In genomic region chr12:112544946-112545701, GRCm38 (mm10) we compare ENCODE assay signal across 13 mouse cellular contexts. TPM values are rescaled to one million over a fixed set of nuclear protein-coding genes. Genes with fewer than 3 reads are reported as not detected.
DNase-seq lines count a peak whose midpoint lies in the region; ATAC-seq lines count a peak whose summit lies in the region.
"Had no signal": no experiment of that assay in that cellular context is flagged by ENCODE, and none has a peak within 500 bp of the region (broad histone marks: within the 10 kb centered on the region; RNA-seq: fewer than 3 reads in every experiment).

No protein-coding gene starts in this region.

- no peaks in the 10 kb centered on the region for H3K9me3 ChIP-seq in forebrain, embryonic 11.5 days (ENCODE audit: control insufficient read depth, low read length)
- H3K9me3 ChIP-seq in forebrain, embryonic 16.5 days (ENCODE audit: control insufficient read depth, low read length): no peaks in the 10 kb centered on the region
- no peaks in the 10 kb centered on the region for H3K9me3 ChIP-seq in forebrain, embryonic 14.5 days (replicated peaks; ENCODE audit: control insufficient read depth, low read length)
- H3K9me3 ChIP-seq in midbrain, embryonic 15.5 days: no peaks in the 10 kb centered on the region
- H3K9me3 ChIP-seq: liver, embryonic 12.5 days; megakaryocyte, embryonic 14.5 days had no signal

- peaks cover 24% of the 10 kb centered on the region for H3K4me1 ChIP-seq in forebrain, embryonic 11.5 days (replicated peaks; ENCODE audit: control insufficient read depth, insufficient read depth, low read length)
- peaks cover 37% of the 10 kb centered on the region for H3K4me1 ChIP-seq in forebrain, embryonic 16.5 days (replicated peaks; ENCODE audit: control insufficient read depth, insufficient read depth, low read length)
- peaks cover 36% of the 10 kb centered on the region for H3K4me1 ChIP-seq in forebrain, embryonic 14.5 days (ENCODE audit: control insufficient read depth, insufficient read depth, low read length)
- H3K4me1 ChIP-seq in midbrain, embryonic 15.5 days: peaks cover 39% of the 10 kb centered on the region

- no peaks in the 10 kb centered on the region for H3K27me3 ChIP-seq in forebrain, embryonic 11.5 days (ENCODE audit: control insufficient read depth, insufficient read depth, low read length)
- H3K27me3 ChIP-seq in forebrain, embryonic 16.5 days (replicated peaks; ENCODE audit: control insufficient read depth, insufficient read depth, low read length): no peaks in the 10 kb centered on the region
- no peaks in the 10 kb centered on the region for H3K27me3 ChIP-seq in forebrain, embryonic 14.5 days (replicated peaks; ENCODE audit: control insufficient read depth, insufficient read depth, low read length)
- no peaks in the 10 kb centered on the region for H3K27me3 ChIP-seq in midbrain, embryonic 15.5 days (replicated peaks)
- H3K27me3 ChIP-seq: Patski had no signal

- H3K9ac ChIP-seq in forebrain, embryonic 11.5 days (ENCODE audit: low read length): peak overlapping the region; percentile 12; the same call in 1 of the 2 replicates
- H3K9ac ChIP-seq in forebrain, embryonic 16.5 days (replicated peaks; ENCODE audit: low read depth, low read length): no peak overlapping the region
- peak overlapping the region; percentile 18 for H3K9ac ChIP-seq in forebrain, embryonic 14.5 days (ENCODE audit: low read length)
- no peak overlapping the region for H3K9ac ChIP-seq in midbrain, embryonic 15.5 days
- H3K9ac ChIP-seq: liver, embryonic 12.5 days had no signal

- no peak for DNase-seq in forebrain, embryonic 11.5 days (ENCODE audit: low spot score)
- DNase-seq in kidney, postnatal 4 days: peak; percentile 33 to 37
- no peak for DNase-seq in kidney, adult 8-10 months
- no peak for DNase-seq in forebrain, embryonic 14.5 days (ENCODE audit: low spot score)
- no peak for DNase-seq in ovary, adult 18-20 months (ENCODE audit: low spot score)
- no peak for DNase-seq in spleen, postnatal 4 days (ENCODE audit: low spot score in 2 of 2)
- DNase-seq: layer of hippocampus, adult 9-11 months; right cerebral cortex, postnatal 14 days had no signal

- no peak for ATAC-seq in forebrain, embryonic 11.5 days (replicated peaks; ENCODE audit: low FRiP score)
- ATAC-seq in forebrain, embryonic 16.5 days: no peak
- no peak for ATAC-seq in forebrain, embryonic 14.5 days
- ATAC-seq in midbrain, embryonic 15.5 days (replicated peaks): no peak
- ATAC-seq: liver, embryonic 12.5 days; Patski had no signal

- 32% methylated on average over 12 of the region's 12 CpGs for WGBS in forebrain, embryonic 11.5 days
- WGBS in forebrain, embryonic 16.5 days: 34% methylated on average over 12 of the region's 12 CpGs
- 35% methylated on average over 12 of the region's 12 CpGs for WGBS in forebrain, embryonic 14.5 days
- 24% methylated on average over 12 of the region's 12 CpGs for WGBS in midbrain, embryonic 15.5 days

- H3K36me3 ChIP-seq in forebrain, embryonic 11.5 days (ENCODE audit: control insufficient read depth, insufficient read depth, low read length): no peaks in the 10 kb centered on the region
- no peaks in the 10 kb centered on the region for H3K36me3 ChIP-seq in forebrain, embryonic 16.5 days (ENCODE audit: control insufficient read depth, insufficient read depth)
- no peaks in the 10 kb centered on the region for H3K36me3 ChIP-seq in forebrain, embryonic 14.5 days (ENCODE audit: control insufficient read depth, insufficient read depth, low read length)
- no peaks in the 10 kb centered on the region for H3K36me3 ChIP-seq in midbrain, embryonic 15.5 days (replicated peaks)
- H3K36me3 ChIP-seq: liver, embryonic 12.5 days had no signal

- H3K4me3 ChIP-seq in forebrain, embryonic 11.5 days (ENCODE audit: low read depth, low read length): no peak overlapping the region
- no peak overlapping the region for H3K4me3 ChIP-seq in forebrain, embryonic 16.5 days (replicated peaks; ENCODE audit: low read length)
- H3K4me3 ChIP-seq in forebrain, embryonic 14.5 days (ENCODE audit: low read depth, low read length): no peak overlapping the region
- no peak overlapping the region for H3K4me3 ChIP-seq in midbrain, embryonic 15.5 days
- H3K4me3 ChIP-seq: liver, embryonic 12.5 days had no signal

- H3K27ac ChIP-seq in forebrain, embryonic 11.5 days (ENCODE audit: low read depth, low read length): no peak overlapping the region
- no peak overlapping the region for H3K27ac ChIP-seq in forebrain, embryonic 16.5 days (ENCODE audit: low read length)
- H3K27ac ChIP-seq in forebrain, embryonic 14.5 days (ENCODE audit: low read depth, low read length): peak overlapping the region; percentile 7; the same call in 1 of the 2 replicates
- 0 out of 2 replicates have a peak overlapping the region, but pooled peaks have one; percentile 19 for H3K27ac ChIP-seq in midbrain, embryonic 15.5 days
- H3K27ac ChIP-seq: liver, embryonic 12.5 days had no signal

- no peak overlapping the region for H3K4me2 ChIP-seq in forebrain, embryonic 11.5 days (ENCODE audit: low read depth, low read length, severe bottlenecking)
- no peak overlapping the region for H3K4me2 ChIP-seq in forebrain, embryonic 16.5 days (ENCODE audit: low read length)
- H3K4me2 ChIP-seq in forebrain, embryonic 14.5 days (ENCODE audit: low read length): no peak overlapping the region
- no peak overlapping the region for H3K4me2 ChIP-seq in midbrain, embryonic 15.5 days
- H3K4me2 ChIP-seq: liver, embryonic 12.5 days had no signal

RNA-seq across cellular contexts. Expression of gene Tmem179, which starts 28.6 kb away (rescaled TPM):
- polyA plus RNA-seq in forebrain, embryonic 11.5 days (2014; fragmentation: Nextera tagmentation; extraction: Ambion mirVana): 3.1 and 3.4 TPM in 2 replicates
- polyA plus RNA-seq in forebrain, embryonic 16.5 days (2015; fragmentation: Nextera tagmentation; extraction: Ambion mirVana): 49.7 and 71.7 TPM in 2 replicates
- 40.0 and 49.0 TPM in 2 replicates for polyA plus RNA-seq in forebrain, embryonic 14.5 days (2014; fragmentation: Nextera tagmentation; extraction: Ambion mirVana)
- polyA plus RNA-seq in midbrain, embryonic 15.5 days (2015; fragmentation: Nextera tagmentation; extraction: Ambion mirVana): 87.0 and 90.2 TPM in 2 replicates

RNA-seq across cellular contexts. Expression of gene Inf2, which starts 43.5 kb away (rescaled TPM):
- polyA plus RNA-seq in forebrain, embryonic 11.5 days (2014; fragmentation: Nextera tagmentation; extraction: Ambion mirVana): 1.6 and 2.4 TPM in 2 replicates
- polyA plus RNA-seq in forebrain, embryonic 16.5 days (2015; fragmentation: Nextera tagmentation; extraction: Ambion mirVana): 2.6 TPM in 2 replicates
- 2.6 and 2.9 TPM in 2 replicates for polyA plus RNA-seq in forebrain, embryonic 14.5 days (2014; fragmentation: Nextera tagmentation; extraction: Ambion mirVana)
- polyA plus RNA-seq in midbrain, embryonic 15.5 days (2015; fragmentation: Nextera tagmentation; extraction: Ambion mirVana): 1.0 and 2.4 TPM in 2 replicates

RNA-seq across cellular contexts. Expression of gene A530016L24Rik, which starts 55.9 kb away (rescaled TPM):
- polyA plus RNA-seq in forebrain, embryonic 11.5 days (2014; fragmentation: Nextera tagmentation; extraction: Ambion mirVana): 0.13 TPM in 1 of 2 replicates, not detected in the other
- polyA plus RNA-seq in forebrain, embryonic 16.5 days (2015; fragmentation: Nextera tagmentation; extraction: Ambion mirVana): 0.17 and 0.42 TPM in 2 replicates
- polyA plus RNA-seq in forebrain, embryonic 14.5 days (2014; fragmentation: Nextera tagmentation; extraction: Ambion mirVana): 0.09 and 0.12 TPM in 2 replicates
- 0.22 and 0.24 TPM in 2 replicates for polyA plus RNA-seq in midbrain, embryonic 15.5 days (2015; fragmentation: Nextera tagmentation; extraction: Ambion mirVana)
- polyA plus RNA-seq: liver, embryonic 12.5 days had no signal

Comparison
In these comparisons a context has a peak if more than half of its experiments do, and no peak if none do; other contexts are left out.
1. DNase-seq: peak in kidney, postnatal 4 days (2 of 2); none in forebrain, embryonic 11.5 days (single experiment), kidney, adult 8-10 months (0 of 2), forebrain, embryonic 14.5 days (single experiment), ovary, adult 18-20 months (single experiment) and spleen, postnatal 4 days (0 of 2).
2. H3K27ac ChIP-seq: peak in forebrain, embryonic 14.5 days (single experiment) and midbrain, embryonic 15.5 days (single experiment); none in forebrain, embryonic 11.5 days (single experiment) and forebrain, embryonic 16.5 days (single experiment).
3. H3K9ac ChIP-seq: peak in forebrain, embryonic 11.5 days (single experiment) and forebrain, embryonic 14.5 days (single experiment); none in forebrain, embryonic 16.5 days (single experiment) and midbrain, embryonic 15.5 days (single experiment).